Mouse (Mus musculus): ENCODE data around the gene Rpl18. TPM values are rescaled to one million over a fixed set of nuclear protein-coding genes. Genes with fewer than 3 reads are reported as not detected.

Gene Rpl18
- total RNA-seq, 4 experiments from 2014 or later: 340 to 384 (median 357) TPM

GRCm38 (mm10) chr7:45713396-45713795 lies 1.9 kb upstream of the Rpl18 start:
- no peak for DNase-seq (ENCODE audit: low spot score in 2 of 2)

DNA sequence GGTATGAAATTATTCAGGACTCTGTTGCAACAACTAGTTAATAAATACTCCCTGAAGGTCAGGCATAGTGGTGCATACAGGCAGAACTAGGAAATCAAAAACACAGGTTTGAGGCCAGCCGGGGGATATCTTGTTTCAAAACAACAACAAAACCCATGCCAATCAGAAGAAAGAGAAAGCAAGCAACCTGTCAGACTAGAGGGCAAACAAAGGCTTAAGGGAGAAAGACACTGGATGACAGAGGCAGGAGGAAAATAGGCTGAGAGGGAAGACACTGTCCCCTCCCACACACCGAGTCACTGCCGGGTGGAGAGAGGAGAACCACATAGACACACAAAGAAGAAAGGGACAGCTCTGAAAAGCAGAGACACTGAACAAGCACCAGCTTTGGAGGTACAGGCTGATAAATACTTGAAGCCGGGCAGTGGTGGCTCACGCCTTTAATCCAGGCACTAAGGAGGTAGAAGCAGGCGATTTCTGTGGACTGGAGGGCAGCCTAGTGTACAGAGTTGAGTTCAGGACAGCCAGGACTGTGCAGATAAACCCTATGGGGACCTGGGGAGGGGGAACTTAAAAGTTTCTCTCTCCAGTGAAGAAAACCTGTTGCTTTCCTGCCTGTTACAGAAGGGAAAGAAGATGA lies 1.3 kb upstream of the Rpl18 start:
- DNase-seq (ENCODE audit: low spot score in 2 of 2): no peak

DNA sequence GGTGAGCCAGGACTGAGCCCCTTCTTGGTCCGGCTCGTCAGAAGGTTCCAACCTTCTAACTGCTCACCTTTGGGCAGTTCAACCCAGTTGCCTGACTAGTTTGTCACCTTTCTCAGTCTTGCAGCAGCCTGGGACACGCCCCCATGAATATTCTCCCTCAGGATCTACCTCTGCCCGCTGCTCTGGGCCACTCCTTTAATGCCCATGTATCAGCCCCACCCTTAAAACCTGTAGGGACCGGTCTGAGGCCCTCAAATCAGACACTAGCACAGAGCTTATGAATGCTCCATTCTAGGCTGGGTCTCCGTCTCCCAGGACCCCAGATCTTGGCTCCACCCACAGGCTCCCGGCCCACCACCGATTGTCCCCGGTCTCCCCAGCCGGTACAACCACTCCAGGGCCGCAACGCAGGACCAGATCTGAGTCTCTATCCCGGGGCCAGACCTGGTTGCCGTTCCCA lies 597 bp upstream of the Rpl18 start:
- no peak for DNase-seq (ENCODE audit: low spot score in 2 of 2)

DNA sequence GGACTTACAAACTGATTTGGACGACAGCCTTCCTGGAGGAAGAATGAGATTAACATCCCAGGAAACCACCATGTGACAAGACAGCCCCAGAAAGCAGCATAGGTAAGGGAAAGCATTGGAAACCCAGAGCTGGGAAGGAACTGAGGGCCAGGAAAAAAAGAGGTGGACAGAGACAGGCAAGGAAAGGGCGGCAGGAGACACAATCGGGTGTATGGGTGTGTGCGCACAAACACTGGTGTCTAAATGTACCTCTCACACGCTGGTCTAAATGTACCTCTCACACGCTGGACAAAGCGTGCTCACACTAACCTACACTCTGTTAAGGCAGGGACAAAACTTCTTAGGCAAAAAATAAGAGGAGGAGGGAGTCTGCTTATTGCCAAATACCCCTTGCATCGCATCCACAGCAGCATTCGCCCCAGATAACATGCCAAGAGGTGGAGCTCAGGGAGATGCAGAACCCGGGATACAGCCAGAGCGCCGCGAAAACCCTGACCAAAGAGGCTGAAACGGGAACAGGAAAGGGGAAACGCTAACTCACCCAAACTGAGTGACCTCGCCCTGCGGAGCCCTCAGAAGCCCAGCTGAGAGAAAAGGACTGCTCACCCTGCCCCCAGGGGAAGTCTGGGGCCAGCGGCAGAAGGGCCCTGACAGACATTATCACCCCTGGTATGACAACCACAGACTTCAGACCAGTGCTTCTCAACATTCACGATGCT lies 643 bp downstream of the Rpl18 start:
- DNase-seq (ENCODE audit: low spot score in 2 of 2): no peak

- no peak for DNase-seq (ENCODE audit: low spot score in 2 of 2)
Observed at GRCm38 (mm10) chr7:45716460-45716857, 1.2 kb downstream of the Rpl18 start.

DNA sequence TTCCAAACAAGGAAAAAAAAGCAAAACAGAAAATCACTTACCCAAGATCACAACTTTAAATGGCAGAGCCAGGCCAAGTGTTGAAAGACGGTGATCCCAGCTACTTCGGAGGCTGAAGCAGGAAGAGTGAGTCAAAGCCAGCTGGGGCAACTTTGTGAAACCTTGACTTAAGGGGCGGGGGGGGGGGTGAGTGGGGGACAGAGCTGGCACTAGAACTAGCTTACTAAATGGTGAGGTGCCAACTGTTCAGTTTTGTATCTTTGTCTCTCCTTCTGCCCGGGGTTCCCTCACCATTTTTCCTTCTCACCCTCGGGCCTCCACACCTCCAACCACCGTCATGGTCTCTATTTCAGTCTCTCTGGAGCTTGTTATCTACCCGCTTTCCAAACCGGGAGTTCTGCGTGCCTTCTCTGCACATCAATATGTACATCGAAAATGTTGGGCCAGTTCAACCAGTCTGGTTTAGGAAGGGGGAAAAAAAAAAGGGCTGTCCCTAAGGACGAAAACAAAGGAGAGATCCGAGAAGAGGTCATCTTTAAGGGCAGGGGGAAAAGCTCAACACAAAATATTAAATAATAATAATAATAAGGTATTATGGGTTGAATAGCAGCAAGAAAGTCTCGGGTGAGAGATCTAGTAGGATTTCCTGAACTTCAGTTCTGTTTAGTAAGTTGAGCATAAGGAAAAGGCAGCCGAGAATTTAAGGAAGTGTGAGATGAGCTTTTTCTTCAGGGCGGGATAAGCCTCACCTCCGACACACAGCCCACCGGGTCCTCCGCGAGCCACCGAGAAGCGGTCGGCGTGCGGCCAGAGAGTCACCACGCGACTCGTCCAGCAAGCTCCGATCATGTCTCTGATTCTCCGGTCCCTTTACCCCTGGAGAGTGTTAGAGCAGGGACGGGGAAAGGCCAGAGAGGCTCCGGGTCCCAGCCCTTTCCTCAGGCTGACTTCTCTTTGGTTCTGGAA lies 2.0 kb downstream of the Rpl18 start:
- DNase-seq (ENCODE audit: low spot score in 2 of 2): no peak

GRCm38 (mm10) chr7:45717918-45718297 lies 2.7 kb downstream of the Rpl18 start, which contains the start of gene Sphk2:
Sphk2 (minus strand) TSS chr7:45718002.
- DNase-seq (ENCODE audit: low spot score in 2 of 2): peak; percentile 98 to 99

DNA sequence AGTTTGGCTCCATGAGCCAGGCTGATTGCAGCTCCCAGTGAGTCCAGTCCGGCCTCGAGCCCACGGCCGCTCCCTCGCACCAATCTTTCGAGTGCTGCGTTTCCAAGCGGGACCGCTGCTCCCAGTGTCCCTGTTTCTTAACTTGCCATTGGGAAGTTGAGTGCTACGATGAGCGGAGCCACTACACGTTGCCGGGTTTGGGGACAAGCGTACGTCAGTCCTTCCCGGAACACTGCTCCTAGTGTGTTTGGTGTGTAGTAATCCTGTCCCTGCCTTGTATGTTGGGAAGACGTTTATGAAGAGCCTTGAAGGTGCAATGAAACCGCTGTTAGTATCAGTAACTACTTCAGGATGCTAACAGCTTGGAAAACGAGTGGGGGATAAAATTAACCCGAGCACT lies 3.1 kb downstream of the Rpl18 start:
- no peak for DNase-seq (ENCODE audit: low spot score in 2 of 2)

DNA sequence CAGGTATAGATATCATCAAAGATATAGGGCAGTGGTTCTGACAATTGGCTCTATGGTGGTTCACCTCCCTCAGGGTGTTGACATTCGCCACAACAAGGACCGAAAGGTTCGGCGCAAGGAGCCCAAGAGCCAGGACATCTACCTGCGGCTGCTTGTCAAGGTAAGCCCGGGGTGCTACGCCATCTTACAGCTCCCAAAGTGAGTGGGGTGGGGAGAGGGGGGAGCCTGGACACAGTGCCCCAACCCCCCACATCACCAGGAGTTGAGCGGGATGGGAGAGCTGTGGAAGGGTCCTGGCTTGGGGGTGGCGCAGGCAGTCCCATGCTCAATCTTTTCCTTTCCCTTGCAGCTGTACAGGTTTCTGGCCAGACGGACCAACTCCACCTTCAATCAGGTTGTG lies 3.9 kb downstream of the Rpl18 start:
- DNase-seq (ENCODE audit: low spot score in 2 of 2): no peak

- DNase-seq (ENCODE audit: low spot score in 2 of 2): no peak
Observed at GRCm38 (mm10) chr7:45719738-45720412, 4.6 kb downstream of the Rpl18 start.

- DNase-seq (ENCODE audit: low spot score in 2 of 2): no peak
Observed at GRCm38 (mm10) chr7:45720413-45721233, 5.4 kb downstream of the Rpl18 start, which contains the start of gene Fam83e. Fam83e (plus strand) TSS chr7:45721212.

- DNase-seq (ENCODE audit: low spot score in 2 of 2): no peak
Observed at GRCm38 (mm10) chr7:45721234-45721571, 5.9 kb downstream of the Rpl18 start.

- no peak for DNase-seq (ENCODE audit: low spot score in 2 of 2)
Observed at GRCm38 (mm10) chr7:45721642-45722347, 6.5 kb downstream of the Rpl18 start.

GRCm38 (mm10) chr7:45722348-45722713 lies 7.1 kb downstream of the Rpl18 start:
- no peak for DNase-seq (ENCODE audit: low spot score in 2 of 2)

DNA sequence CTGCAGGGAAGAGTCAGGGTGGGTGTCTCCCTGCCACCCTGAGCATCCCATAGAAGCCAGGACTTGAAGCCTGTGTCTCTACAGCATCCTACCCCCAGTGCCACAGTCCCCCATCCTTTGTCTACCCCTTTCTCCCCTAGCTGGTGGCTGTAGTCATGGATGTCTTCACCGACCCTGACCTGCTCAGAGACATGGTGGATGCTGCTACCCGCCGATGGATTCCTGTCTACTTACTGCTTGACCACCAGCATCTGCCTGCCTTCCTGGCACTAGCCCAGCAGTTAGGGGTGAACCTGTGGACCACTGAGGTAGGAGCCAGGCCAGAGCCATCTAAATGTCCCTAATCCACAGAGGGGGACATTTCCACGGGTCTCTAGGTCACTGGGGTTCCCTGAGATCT lies 8.0 kb downstream of the Rpl18 start:
- no peak for DNase-seq (ENCODE audit: low spot score in 2 of 2)

- no peak for DNase-seq (ENCODE audit: low spot score in 2 of 2)
Observed at GRCm38 (mm10) chr7:45723781-45724180, 8.5 kb downstream of the Rpl18 start.

GRCm38 (mm10) chr7:45725151-45725550 lies 9.9 kb downstream of the Rpl18 start:
- DNase-seq (ENCODE audit: low spot score in 2 of 2): no peak

DNA sequence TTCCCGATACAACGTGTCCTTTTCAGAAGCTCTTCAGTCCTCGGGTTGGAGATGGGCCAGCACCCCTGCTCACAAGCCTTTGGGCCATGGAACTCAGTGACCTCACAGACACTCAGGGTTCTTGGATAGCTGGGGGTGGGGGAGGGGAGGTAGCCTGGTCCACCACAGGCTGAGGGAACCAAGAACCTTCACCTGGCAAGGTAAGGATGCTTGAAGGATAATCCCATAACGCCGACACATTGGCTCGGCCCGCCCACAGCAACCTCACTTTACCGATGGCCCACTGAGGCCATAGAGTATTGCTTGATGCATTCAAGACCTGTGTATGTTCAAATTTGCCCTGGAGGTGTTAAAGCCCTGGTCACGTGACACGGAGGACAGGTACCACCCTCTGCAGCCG lies 10.5 kb downstream of the Rpl18 start, which contains the start of gene Spaca4:
Gene Spaca4, minus strand, starts transcription at position 101 of the 400 bp plus-strand sequence.
- DNase-seq (ENCODE audit: low spot score in 2 of 2): no peak

DNA sequence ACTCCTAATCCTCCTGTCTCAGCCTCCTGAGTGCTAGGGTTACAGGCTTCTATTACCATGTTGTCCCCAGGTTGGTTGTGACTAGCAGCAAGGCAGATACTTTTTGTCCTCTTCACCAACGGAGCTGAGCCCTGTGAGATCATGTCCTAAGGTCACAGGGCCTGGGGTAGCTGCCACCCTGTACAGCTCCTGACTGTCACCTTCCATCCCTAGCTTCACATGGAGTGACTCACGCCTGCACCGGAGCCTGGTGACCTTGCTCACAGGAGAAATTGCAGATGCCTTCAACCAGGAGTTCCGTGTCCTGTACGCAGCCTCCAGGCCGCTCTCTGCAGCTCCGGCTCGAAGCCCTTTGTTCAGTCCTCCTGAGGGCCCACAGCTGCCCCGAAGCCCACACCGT lies 11.2 kb downstream of the Rpl18 start:
- no peak for DNase-seq (ENCODE audit: low spot score in 2 of 2)

- DNase-seq (ENCODE audit: low spot score in 2 of 2): no peak
Observed at GRCm38 (mm10) chr7:45727625-45728024, 12.4 kb downstream of the Rpl18 start.
